Mouse (Mus musculus): ENCODE results near the gene Clpb. TPM values are rescaled to one million over a fixed set of nuclear protein-coding genes. Genes with fewer than 3 reads are reported as not detected.

The Clpb gene
- polyA plus RNA-seq, 1 experiment: 3.1 TPM

- H3K27me3 ChIP-seq (ENCODE audit: control insufficient read depth): no peaks in the 10 kb centered on the region
- no peaks in the 10 kb centered on the region for H3K9me3 ChIP-seq (ENCODE audit: control insufficient read depth, low read length)
- no peaks in the 10 kb centered on the region for H3K4me1 ChIP-seq (ENCODE audit: control insufficient read depth)
- H3K4me3 ChIP-seq (replicated peaks): no peak overlapping the region
- TF ChIP-seq TAL1 (IDR thresholded peaks at IDR 0.05; ENCODE audit: low read length): no peak
- TF ChIP-seq GATA1 (IDR thresholded peaks at IDR 0.05; ENCODE audit: low read length): no peak
- H3K36me3 ChIP-seq (ENCODE audit: control insufficient read depth): no peaks in the 10 kb centered on the region
Observed at GRCm38 (mm10) chr7:101628481-101628880, 35.0 kb upstream of the Clpb start.

DNA sequence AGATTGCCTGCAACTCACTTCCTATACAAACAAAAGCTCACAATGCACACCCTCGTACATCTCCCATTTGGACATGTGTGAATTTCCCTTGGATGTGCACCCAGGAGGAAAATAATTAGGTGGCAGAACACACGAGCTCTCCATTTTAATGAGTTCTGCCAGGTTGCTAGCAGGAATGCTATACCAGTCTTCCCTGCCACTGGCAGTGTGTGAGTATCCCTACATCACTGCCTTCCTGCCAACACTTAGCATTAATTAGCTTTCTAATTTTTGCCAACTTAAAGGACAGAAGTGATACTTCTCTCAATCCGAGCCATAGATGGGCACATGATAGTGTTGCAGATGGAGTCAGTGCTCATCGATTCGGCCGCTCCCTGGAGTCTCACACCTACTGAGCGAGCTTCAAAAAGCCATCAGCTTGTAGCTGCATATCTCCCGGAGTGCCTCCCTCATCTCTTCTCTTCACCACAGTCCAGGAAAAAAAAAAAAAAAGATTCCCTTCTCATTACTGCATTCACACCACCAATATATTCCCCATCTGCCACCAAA, 29.7 kb upstream of the Clpb start:
- no peaks in the 10 kb centered on the region for H3K27me3 ChIP-seq (ENCODE audit: control insufficient read depth)
- H3K36me3 ChIP-seq (ENCODE audit: control insufficient read depth): no peaks in the 10 kb centered on the region
- TF ChIP-seq TAL1 (IDR thresholded peaks at IDR 0.05; ENCODE audit: low read length): no peak
- no peak overlapping the region for H3K4me3 ChIP-seq (replicated peaks)
- no peaks in the 10 kb centered on the region for H3K4me1 ChIP-seq (ENCODE audit: control insufficient read depth)
- H3K9me3 ChIP-seq (ENCODE audit: control insufficient read depth, low read length): no peaks in the 10 kb centered on the region

DNA sequence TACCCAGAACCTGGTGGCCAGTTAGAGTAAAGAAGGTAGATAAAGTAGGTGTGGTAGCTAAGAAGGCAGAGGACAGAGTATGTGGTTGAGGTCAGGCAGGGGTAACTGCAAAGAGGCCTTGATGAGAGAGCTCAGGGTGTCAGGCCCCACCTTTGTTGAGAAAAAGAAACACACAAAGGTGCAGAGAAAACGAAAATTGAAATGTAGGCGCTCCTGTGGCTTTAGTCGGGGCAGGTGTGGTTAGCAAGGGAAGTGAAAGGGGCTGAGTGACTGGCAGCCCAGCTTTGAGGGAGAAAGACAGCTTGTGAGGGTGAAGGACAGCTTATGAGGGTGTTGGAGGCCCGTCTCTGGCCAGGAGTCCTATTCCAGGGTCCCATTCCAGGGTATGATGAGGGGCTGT, 28.9 kb upstream of the Clpb start:
- Histone ChIP-seq H3K4me1 (ENCODE audit: control insufficient read depth) (no peaks in the 10 kb centered on the region), H3K9me3 (ENCODE audit: control insufficient read depth, low read length) (no peaks in the 10 kb centered on the region), H3K4me3 (replicated peaks) (no peak overlapping the region), H3K36me3 (ENCODE audit: control insufficient read depth) (no peaks in the 10 kb centered on the region), H3K27me3 (ENCODE audit: control insufficient read depth) (no peaks in the 10 kb centered on the region)
- TF ChIP-seq TAL1 (IDR thresholded peaks at IDR 0.05; ENCODE audit: low read length): no peak
- TF ChIP-seq GATA1 (IDR thresholded peaks at IDR 0.05; ENCODE audit: low read length): no peak

GRCm38 (mm10) chr7:101636056-101636455, 27.4 kb upstream of the Clpb start:
- no peaks in the 10 kb centered on the region for H3K4me1 ChIP-seq (ENCODE audit: control insufficient read depth)
- no peaks in the 10 kb centered on the region for H3K36me3 ChIP-seq (ENCODE audit: control insufficient read depth)
- TF ChIP-seq GATA1 (IDR thresholded peaks at IDR 0.05; ENCODE audit: low read length): no peak
- TF ChIP-seq TAL1 (IDR thresholded peaks at IDR 0.05; ENCODE audit: low read length): no peak
- H3K4me3 ChIP-seq (replicated peaks): no peak overlapping the region
- no peaks in the 10 kb centered on the region for H3K27me3 ChIP-seq (ENCODE audit: control insufficient read depth)
- H3K9me3 ChIP-seq (ENCODE audit: control insufficient read depth, low read length): no peaks in the 10 kb centered on the region

- no peaks in the 10 kb centered on the region for H3K9me3 ChIP-seq (ENCODE audit: control insufficient read depth, low read length)
- no peaks in the 10 kb centered on the region for H3K4me1 ChIP-seq (ENCODE audit: control insufficient read depth)
- H3K4me3 ChIP-seq (replicated peaks): no peak overlapping the region
- TF ChIP-seq GATA1 (IDR thresholded peaks at IDR 0.05; ENCODE audit: low read length) (no peak), TAL1 (IDR thresholded peaks at IDR 0.05; ENCODE audit: low read length) (no peak)
- no peaks in the 10 kb centered on the region for H3K36me3 ChIP-seq (ENCODE audit: control insufficient read depth)
- no peaks in the 10 kb centered on the region; the same call in 1 of the 2 replicates for H3K27me3 ChIP-seq (ENCODE audit: control insufficient read depth)
Observed at GRCm38 (mm10) chr7:101643879-101644278, 19.6 kb upstream of the Clpb start.

DNA sequence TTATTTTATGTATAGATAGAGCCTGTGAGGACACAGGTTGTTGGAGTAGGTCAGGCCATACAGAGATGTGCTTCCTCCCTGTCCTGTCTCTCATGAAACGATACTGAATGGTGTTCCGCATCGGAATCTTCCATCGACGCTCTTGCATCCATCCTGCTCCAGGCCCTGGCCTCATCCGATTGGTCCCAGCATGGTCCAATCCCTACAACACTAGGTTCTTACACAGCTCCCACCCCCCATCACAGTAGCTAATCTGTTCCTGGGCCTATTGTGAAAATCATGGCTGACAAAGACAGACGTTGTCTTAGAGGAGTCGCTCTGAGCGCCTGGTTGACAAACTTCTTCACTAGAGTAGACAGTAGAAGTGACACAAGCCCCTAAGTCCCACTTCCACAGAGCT, 13.7 kb upstream of the Clpb start:
- H3K27me3 ChIP-seq (ENCODE audit: control insufficient read depth): no peaks in the 10 kb centered on the region
- TF ChIP-seq GATA1 (IDR thresholded peaks at IDR 0.05; ENCODE audit: low read length) (no peak), TAL1 (IDR thresholded peaks at IDR 0.05; ENCODE audit: low read length) (no peak)
- no peaks in the 10 kb centered on the region for H3K9me3 ChIP-seq (ENCODE audit: control insufficient read depth, low read length)

DNA sequence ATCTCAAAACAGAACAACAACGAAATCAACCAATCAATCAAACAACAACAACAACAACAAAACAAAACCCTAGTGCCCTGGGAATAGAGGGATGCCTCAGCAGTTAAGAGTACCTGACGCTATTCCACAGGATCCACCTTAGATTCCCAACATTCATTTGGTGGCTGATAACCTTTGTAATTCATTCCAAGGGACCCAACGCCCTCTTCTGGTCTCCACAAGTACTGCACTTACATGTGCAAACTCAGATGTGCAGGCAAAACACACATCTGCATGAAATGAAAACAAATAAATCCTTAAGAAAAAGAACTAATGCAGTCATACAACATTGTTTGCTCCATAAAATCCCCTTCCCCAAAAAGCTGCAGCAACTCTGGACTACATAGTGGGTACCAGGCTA, 12.9 kb upstream of the Clpb start:
- Histone ChIP-seq H3K9me3 (ENCODE audit: control insufficient read depth, low read length) (no peaks in the 10 kb centered on the region), H3K36me3 (ENCODE audit: control insufficient read depth) (no peaks in the 10 kb centered on the region), H3K27me3 (ENCODE audit: control insufficient read depth) (no peaks in the 10 kb centered on the region), H3K4me1 (ENCODE audit: control insufficient read depth) (no peaks in the 10 kb centered on the region), H3K4me3 (replicated peaks) (no peak overlapping the region)
- TF ChIP-seq TAL1 (IDR thresholded peaks at IDR 0.05; ENCODE audit: low read length): no peak
- TF ChIP-seq GATA1 (IDR thresholded peaks at IDR 0.05; ENCODE audit: low read length): no peak

More for the DNA sequence above, 13.7 kb upstream of the Clpb start:
- Histone ChIP-seq H3K36me3 (ENCODE audit: control insufficient read depth) (no peaks in the 10 kb centered on the region), H3K4me3 (replicated peaks) (no peak overlapping the region), H3K4me1 (ENCODE audit: control insufficient read depth) (no peaks in the 10 kb centered on the region)

GRCm38 (mm10) chr7:101653681-101654209, 9.7 kb upstream of the Clpb start:
- Histone ChIP-seq H3K4me3 (replicated peaks) (no peak overlapping the region), H3K9me3 (ENCODE audit: control insufficient read depth, low read length) (no peaks in the 10 kb centered on the region), H3K4me1 (ENCODE audit: control insufficient read depth) (no peaks in the 10 kb centered on the region), H3K27me3 (ENCODE audit: control insufficient read depth) (no peaks in the 10 kb centered on the region), H3K36me3 (ENCODE audit: control insufficient read depth) (no peaks in the 10 kb centered on the region)
- TF ChIP-seq GATA1 (IDR thresholded peaks at IDR 0.05; ENCODE audit: low read length): no peak
- TF ChIP-seq TAL1 (IDR thresholded peaks at IDR 0.05; ENCODE audit: low read length): no peak

DNA sequence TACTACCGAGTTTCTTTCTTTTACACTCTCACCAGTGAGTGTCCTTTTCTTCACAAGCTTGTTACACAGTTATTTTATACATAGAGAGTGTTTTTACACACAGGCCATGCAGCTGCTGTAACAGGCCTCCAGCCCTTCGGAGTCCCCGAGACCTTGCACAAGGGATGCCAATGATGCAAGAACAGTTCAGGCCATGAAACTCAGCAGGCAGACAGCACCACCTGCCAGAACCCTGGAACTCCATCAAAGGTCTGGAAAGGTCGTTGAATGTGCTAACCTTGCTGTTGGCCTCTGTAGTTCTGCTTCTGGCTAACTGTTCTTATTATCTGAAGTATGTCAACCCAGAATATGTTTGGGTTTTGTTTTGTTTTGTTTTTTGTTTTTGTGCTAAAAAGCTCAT, 8.5 kb upstream of the Clpb start:
- Histone ChIP-seq H3K27me3 (ENCODE audit: control insufficient read depth) (no peaks in the 10 kb centered on the region), H3K4me3 (replicated peaks) (no peak overlapping the region), H3K9me3 (ENCODE audit: control insufficient read depth, low read length) (no peaks in the 10 kb centered on the region), H3K36me3 (ENCODE audit: control insufficient read depth) (no peaks in the 10 kb centered on the region), H3K4me1 (ENCODE audit: control insufficient read depth) (no peaks in the 10 kb centered on the region)
- TF ChIP-seq GATA1 (IDR thresholded peaks at IDR 0.05; ENCODE audit: low read length): no peak
- no peak for TF ChIP-seq TAL1 (IDR thresholded peaks at IDR 0.05; ENCODE audit: low read length)

DNA sequence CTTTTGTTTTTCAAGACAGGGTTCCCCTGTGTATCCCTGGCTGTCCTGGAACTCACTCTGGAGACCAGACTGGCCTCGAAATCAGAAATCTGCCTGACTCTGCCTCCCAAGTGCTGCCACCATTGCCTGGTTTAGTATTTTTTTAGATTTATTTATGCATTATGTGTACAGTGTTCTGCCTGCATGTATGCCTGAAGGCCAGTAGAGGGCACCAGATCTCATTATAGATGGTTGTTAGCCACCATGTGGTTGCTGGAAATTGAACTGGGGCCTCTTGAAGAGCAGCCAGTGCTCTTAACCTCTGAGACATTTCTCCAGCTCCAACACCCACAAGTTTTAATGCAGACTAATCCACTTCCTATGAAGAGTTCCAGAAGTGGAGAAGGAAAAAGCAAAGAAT, 1.4 kb upstream of the Clpb start:
- no peak overlapping the region for H3K4me3 ChIP-seq (replicated peaks)
- H3K27me3 ChIP-seq (ENCODE audit: control insufficient read depth): no peaks in the 10 kb centered on the region
- peaks cover 4% of the 10 kb centered on the region for H3K36me3 ChIP-seq (ENCODE audit: control insufficient read depth)
- H3K4me1 ChIP-seq (ENCODE audit: control insufficient read depth): peaks cover 28% of the 10 kb centered on the region
- no peaks in the 10 kb centered on the region for H3K9me3 ChIP-seq (ENCODE audit: control insufficient read depth, low read length)
- TF ChIP-seq TAL1 (IDR thresholded peaks at IDR 0.05; ENCODE audit: low read length) (no peak), GATA1 (IDR thresholded peaks at IDR 0.05; ENCODE audit: low read length) (no peak)
